Mouse (Mus musculus) right cerebral cortex, postnatal 4 days (tissue): ENCODE data around the gene AI597479.

Experiments
- DNase-seq: peaks from one replicate; pipeline ENCODE4 v3.0.0-alpha.2; 2022

Gene AI597479

DNA sequence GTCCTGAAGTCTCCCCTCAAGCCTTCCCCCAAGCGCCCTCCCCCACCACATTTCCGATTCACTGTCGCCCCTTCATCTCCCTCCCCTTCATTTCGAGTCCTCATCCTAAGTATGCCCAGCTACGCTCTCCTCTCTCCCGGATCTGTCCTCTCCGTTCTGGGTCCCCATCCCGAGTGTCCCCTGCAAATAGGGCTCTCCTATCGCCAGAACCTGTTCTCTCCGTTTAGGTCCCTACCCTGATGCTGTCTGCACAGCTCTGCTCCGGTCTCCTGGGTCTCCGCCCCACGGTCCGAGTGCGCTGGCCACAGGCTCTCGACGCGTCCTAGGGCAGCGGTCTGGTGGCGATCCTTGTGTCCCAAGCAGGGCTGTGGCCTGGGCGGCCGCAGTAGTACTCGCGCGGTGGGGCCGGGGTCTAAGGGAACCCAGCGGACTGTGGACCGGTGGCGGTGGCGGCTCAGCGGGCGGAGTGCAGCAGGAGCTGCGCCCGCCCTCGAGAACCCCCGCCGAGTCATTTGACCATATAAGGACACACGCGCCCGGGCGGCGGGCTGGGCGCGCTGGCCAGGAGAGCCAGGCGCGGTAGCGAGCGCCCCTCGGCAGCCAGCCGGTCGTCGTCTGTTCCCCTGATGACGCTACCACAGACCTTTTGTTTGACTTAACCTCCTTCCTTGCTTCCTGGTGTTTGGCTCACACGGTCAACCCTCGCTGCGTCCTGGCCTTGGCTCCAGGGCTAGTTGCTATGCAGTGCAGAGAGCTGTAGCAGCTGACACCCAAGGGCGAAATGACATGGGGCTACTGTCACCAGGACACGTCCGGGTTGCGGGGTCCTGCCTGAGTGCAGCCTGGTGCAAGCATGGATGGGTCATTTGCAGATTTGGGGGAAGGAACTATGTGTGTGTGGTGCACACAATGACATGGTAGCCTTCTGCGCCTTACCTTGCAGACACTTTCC, 65.2 kb downstream of the AI597479 start:
- peak; percentile 70 for DNase-seq

DNA sequence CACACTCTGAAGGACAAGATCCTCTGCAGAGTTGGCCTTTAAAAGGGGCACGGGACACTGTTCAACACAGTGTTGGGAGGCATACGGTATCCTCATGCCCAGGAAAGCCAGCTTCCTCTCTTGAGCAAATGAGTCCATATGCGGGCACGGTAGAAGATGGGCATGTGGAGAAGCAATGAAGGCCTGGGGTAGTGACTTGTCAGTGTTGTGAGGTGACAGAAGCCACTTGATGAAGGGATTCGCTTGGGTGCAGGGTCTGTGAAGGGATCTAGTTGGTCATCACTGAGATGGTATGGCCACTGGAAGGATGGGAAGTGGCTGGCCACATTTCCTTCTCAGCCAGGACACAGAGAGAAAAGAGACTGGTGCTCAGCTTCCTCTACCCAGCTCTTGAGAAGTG, 66.1 kb downstream of the AI597479 start:
- DNase-seq, result no peak
